Mouse (Mus musculus) MEL (cell line): ENCODE data around the gene Dupd1.

Experiments used
- ETS1 ChIP-seq: IDR thresholded peaks from 2 replicates; pipeline ENCODE4 v1.6.1; 2012; ENCODE audit warnings: low read depth, mild to moderate bottlenecking, inconsistent platforms, low read length, improper control_type of control experiment, moderate library complexity
- NRF1 ChIP-seq: IDR thresholded peaks from 2 replicates; pipeline ENCODE4 v1.6.1; 2014; ENCODE audit warnings: low read depth, mild to moderate bottlenecking, inconsistent platforms, low read length, improper control_type of control experiment, moderate library complexity; ENCODE audit not compliant: poor library complexity, insufficient read depth, severe bottlenecking

DNA sequence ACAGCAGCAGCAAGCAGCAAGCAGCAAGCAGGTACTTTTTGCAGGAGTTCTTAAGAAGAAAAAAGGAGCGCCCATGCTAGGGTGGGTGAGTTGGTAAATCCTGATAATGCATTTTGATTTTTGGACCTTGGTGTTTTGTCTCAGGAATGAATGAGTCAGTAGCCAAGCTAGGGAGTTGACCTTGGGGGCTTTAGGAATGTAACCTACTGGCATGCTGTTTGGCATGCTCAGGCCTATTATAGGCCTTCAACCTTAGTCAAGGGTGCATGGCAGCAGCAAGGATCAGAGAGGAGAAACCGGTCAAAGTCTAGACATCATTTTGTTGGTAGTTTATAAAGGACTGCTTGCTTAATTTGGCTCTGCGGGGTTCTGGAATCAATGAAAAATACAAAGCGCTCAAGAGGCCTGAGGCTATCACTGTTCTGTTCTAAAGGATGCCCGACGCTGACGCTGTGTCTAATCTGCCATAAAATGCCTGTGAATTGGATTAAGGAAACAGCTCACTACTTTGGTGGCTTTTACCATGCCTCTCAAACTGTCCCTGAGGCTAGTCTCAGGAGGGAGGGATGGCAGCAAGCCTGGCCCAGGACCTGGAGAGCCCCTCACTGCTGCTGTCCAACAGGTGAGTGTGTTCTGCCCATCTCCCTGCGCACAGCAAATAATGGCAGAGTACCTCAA is 7.8 kb upstream of the Dupd1 start:
- TF ChIP-seq NRF1 (no peak), ETS1 (no peak)
